Mouse (Mus musculus) neural tube, embryonic 12.5 days (tissue): ENCODE measurements around the gene Anpep. TPM values are rescaled to one million over a fixed set of nuclear protein-coding genes. Genes with fewer than 3 reads are reported as not detected.

Experiments used
- polyA plus RNA-seq: library from polyadenylated mRNA; unstranded; fragments of >200 nt; fragmentation: Nextera tagmentation; extraction: Ambion mirVana; gene quantifications from 2 replicates; pipeline ENCODE4 v1.2.1, GENCODE M21; 2016

The Anpep gene
- polyA plus RNA-seq, 1 experiment from 2014 or later: 6.7 TPM

Other genes starting within 250 kb of the Anpep start
- 3.3 and 3.6 TPM in 2 replicates for gene Rhcg, start 243.4 kb downstream of the Anpep start, polyA plus RNA-seq
- gene Ticrr, start 200.9 kb downstream of the Anpep start, polyA plus RNA-seq: 9.1 TPM in 2 replicates
- 6.0 and 6.2 TPM in 2 replicates for gene Kif7, start 145.3 kb downstream of the Anpep start, polyA plus RNA-seq
- not detected in 2 replicates for gene Plin1, start 128.2 kb downstream of the Anpep start, polyA plus RNA-seq
- 9.8 and 11.5 TPM in 2 replicates for gene Pex11a, start 117.9 kb downstream of the Anpep start, polyA plus RNA-seq
- 0.17 and 0.38 TPM in 2 replicates for gene Wdr93, start 117.9 kb downstream of the Anpep start, polyA plus RNA-seq
- not detected in 2 replicates for gene Mesp1, start 67.3 kb downstream of the Anpep start, polyA plus RNA-seq
- 0.44 and 0.52 TPM in 2 replicates for gene Mesp2, start 50.3 kb downstream of the Anpep start, polyA plus RNA-seq
- 49.8 and 55.0 TPM in 2 replicates for gene Ap3s2, start 59.6 kb upstream of the Anpep start, polyA plus RNA-seq
- gene Arpin, start 74.3 kb upstream of the Anpep start, polyA plus RNA-seq: 20.7 and 22.2 TPM in 2 replicates
- 24.7 and 26.3 TPM in 2 replicates for gene Zfp710, start 163.8 kb upstream of the Anpep start, polyA plus RNA-seq